Mouse (Mus musculus) stomach, postnatal 0 days (tissue): ENCODE data around the gene Bcar3.

Source experiments
- CTCF ChIP-seq: IDR thresholded peaks from 2 replicates; pipeline ENCODE4 v1.5.1; 2016; ENCODE audit warnings: antibody characterized with exemption, low read depth, mild to moderate bottlenecking, moderate library complexity
- EP300 ChIP-seq: optimal IDR thresholded peaks from 2 replicates; pipeline ENCODE3; 2016; ENCODE audit warnings: antibody characterized with exemption

DNA sequence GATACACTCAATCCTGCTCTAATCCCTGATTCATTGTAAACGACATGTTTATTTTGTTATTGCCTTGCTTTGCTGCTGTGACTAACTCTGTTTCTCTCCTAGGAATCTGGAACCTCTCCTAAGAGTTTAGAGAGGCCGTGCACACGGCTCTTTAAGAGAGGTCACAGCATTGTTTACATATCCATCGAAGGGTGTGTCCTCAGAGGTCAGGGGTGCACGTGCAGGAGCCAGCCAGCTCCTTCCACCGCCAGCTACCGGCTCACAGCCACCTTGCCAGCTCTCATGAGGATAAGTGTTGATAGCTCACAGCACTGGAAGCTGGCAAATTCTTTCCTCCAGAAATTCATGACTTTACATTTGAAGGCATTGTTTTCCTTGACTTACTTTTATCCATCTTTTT, 271.3 kb downstream of the Bcar3 start:
- no peak for TF ChIP-seq CTCF
- TF ChIP-seq EP300: no peak
